ENCODE assay signal across 23 mouse cellular contexts in the genomic region with DNA sequence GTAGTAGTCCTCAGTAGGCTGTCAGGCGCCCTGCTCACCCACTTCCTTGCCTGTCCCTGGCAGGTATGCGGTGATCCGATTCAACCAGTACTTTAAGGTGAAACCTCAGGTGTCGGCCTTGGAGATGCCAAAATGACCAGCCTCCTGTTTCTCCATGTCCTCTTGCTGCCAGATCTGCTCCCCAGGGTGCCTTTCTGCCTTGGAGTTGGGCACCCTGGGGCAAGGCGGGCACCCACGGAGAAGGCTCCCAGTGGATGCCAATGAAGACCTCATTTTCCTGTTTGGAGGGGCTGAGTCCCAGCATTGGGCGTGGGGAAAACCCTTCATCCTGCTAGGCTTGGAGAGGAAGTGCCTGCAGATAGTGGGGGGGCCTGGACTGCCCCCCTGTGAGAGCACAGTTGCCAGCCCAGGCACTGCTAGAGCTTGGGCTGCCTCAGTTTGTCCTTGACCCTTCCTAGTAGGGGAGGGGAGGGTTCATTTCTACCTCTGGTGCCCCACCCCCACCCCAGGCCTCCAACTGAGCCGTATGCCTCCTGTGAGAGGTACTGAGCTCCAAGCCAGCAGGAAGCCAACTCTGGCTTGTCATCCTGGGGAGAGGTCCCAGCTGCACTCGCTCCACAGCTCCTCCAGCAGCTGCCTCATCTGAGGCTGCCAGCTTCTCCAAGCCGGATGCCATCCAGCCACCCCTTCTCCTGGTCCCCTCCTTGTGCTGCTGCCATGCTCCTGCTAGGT. TPM values are rescaled to one million over a fixed set of nuclear protein-coding genes. Genes with fewer than 3 reads are reported as not detected.
DNase-seq lines count a peak whose midpoint lies in the region; ATAC-seq and TF ChIP-seq lines count a peak whose summit lies in the region.
"Had no signal": no experiment of that assay in that cellular context is flagged by ENCODE, and none has a peak within 500 bp of the region (broad histone marks: within the 10 kb centered on the region; RNA-seq: fewer than 3 reads in every experiment).

No protein-coding gene starts in this region.

- no peaks in the 10 kb centered on the region for H3K9me3 ChIP-seq in neural tube, embryonic 13.5 days
- H3K9me3 ChIP-seq: embryonic facial prominence, embryonic 12.5 days; forebrain, embryonic 13.5 days; limb, embryonic 13.5 days had no signal

- no peak for TF ChIP-seq CTCF in heart, adult 2 months (IDR thresholded peaks at IDR 0.05)
- TF ChIP-seq CTCF in kidney, adult 2 months (conservative IDR thresholded peaks at IDR 0.05; ENCODE audit: insufficient read depth, insufficient read length, low read depth, low read length): no peak
- TF ChIP-seq CTCF in olfactory bulb, adult 2 months (IDR thresholded peaks at IDR 0.05; ENCODE audit: insufficient read depth, low read depth, low read length): peak; percentile 31; the same call in 1 of the 2 replicates

- no peaks in the 10 kb centered on the region for H3K36me3 ChIP-seq in heart, adult 2 months (ENCODE audit: control insufficient read depth, insufficient read depth, low read length)
- H3K36me3 ChIP-seq in kidney, adult 2 months (ENCODE audit: control insufficient read depth, insufficient read depth, low read length): no peaks in the 10 kb centered on the region
- H3K36me3 ChIP-seq in neural tube, embryonic 13.5 days: peaks cover 13% of the 10 kb centered on the region

- peaks cover 6% of the 10 kb centered on the region for H3K4me1 ChIP-seq in heart, adult 2 months (ENCODE audit: control insufficient read depth, insufficient read depth, low read length)
- peaks cover 18% of the 10 kb centered on the region; the same call in 1 of the 2 replicates for H3K4me1 ChIP-seq in kidney, adult 2 months (ENCODE audit: control insufficient read depth, insufficient read depth, low read length)
- peaks cover 39% of the 10 kb centered on the region for H3K4me1 ChIP-seq in neural tube, embryonic 13.5 days (replicated peaks)
- peaks cover 20% of the 10 kb centered on the region for H3K4me1 ChIP-seq in olfactory bulb, adult 2 months (ENCODE audit: control insufficient read depth, insufficient read depth, low read length)
- H3K4me1 ChIP-seq: embryonic facial prominence, embryonic 12.5 days; limb, embryonic 13.5 days had no signal

- H3K4me3 ChIP-seq in heart, adult 2 months: no peak overlapping the region
- H3K4me3 ChIP-seq in kidney, adult 2 months (ENCODE audit: insufficient read depth, low read depth, low read length): no peak overlapping the region
- no peak overlapping the region for H3K4me3 ChIP-seq in neural tube, embryonic 13.5 days
- no peak overlapping the region for H3K4me3 ChIP-seq in olfactory bulb, adult 2 months (ENCODE audit: insufficient read depth, low read depth, low read length)
- H3K4me3 ChIP-seq: embryonic facial prominence, embryonic 12.5 days; forebrain, embryonic 13.5 days; left cerebral cortex, adult 2 months; limb, embryonic 13.5 days had no signal

- no peaks in the 10 kb centered on the region for H3K27me3 ChIP-seq in heart, adult 2 months (ENCODE audit: control insufficient read depth, insufficient read depth, low read length)
- no peaks in the 10 kb centered on the region for H3K27me3 ChIP-seq in kidney, adult 2 months (replicated peaks; ENCODE audit: control insufficient read depth, insufficient read depth, low read length)
- H3K27me3 ChIP-seq in neural tube, embryonic 13.5 days: no peaks in the 10 kb centered on the region
- H3K27me3 ChIP-seq: embryonic facial prominence, embryonic 12.5 days; forebrain, embryonic 13.5 days; limb, embryonic 13.5 days had no signal

- no peaks in the 10 kb centered on the region for H3K79me2 ChIP-seq in heart, adult 2 months (replicated peaks; ENCODE audit: control insufficient read depth, insufficient read depth, low read length)

- intact Hi-C loops in heart, adult 2 months (cut with DNase I): no loop called here
- intact Hi-C loops in left cerebral cortex, postnatal 14 days (cut with DNase I): no loop called here

- TF ChIP-seq EP300 in heart, adult 2 months (IDR thresholded peaks at IDR 0.05; ENCODE audit: insufficient read depth, low read depth, low read length): no peak

- no peak overlapping the region for H3K4me2 ChIP-seq in neural tube, embryonic 13.5 days
- H3K4me2 ChIP-seq: embryonic facial prominence, embryonic 12.5 days; forebrain, embryonic 13.5 days; limb, embryonic 13.5 days had no signal

- DNase-seq in heart, adult 2 months: no peak
- DNase-seq in heart, adult 9 months (ENCODE audit: low spot score in 2 of 2): no peak
- DNase-seq in kidney, adult 2 months: peak; percentile 49
- DNase-seq in kidney, adult 9 months: no peak
- no peak for DNase-seq in neural tube, embryonic 10.5 days (ENCODE audit: extremely low spot score, low spot score)
- DNase-seq in left cerebral cortex, postnatal 14 days (ENCODE audit: low spot score in 2 of 2): no peak
- DNase-seq: B cell, adult 2 months; cerebellum, postnatal 25 days; liver, postnatal 0 days; right cerebral cortex, postnatal 14 days; thymus, adult 18-20 months had no signal

- ATAC-seq in neural tube, embryonic 13.5 days (ENCODE audit: low read depth): no peak
- ATAC-seq: forebrain, embryonic 13.5 days; inflammation-experienced regulatory T-cells, adult 6 months; liver, postnatal 0 days had no signal

- H3K9ac ChIP-seq in heart, adult 2 months (ENCODE audit: low read depth, low read length): no peak overlapping the region
- H3K9ac ChIP-seq in neural tube, embryonic 13.5 days: 0 out of 2 replicates have a peak overlapping the region, but pooled peaks have one; percentile 12
- H3K9ac ChIP-seq: embryonic facial prominence, embryonic 12.5 days; forebrain, embryonic 13.5 days; limb, embryonic 13.5 days; liver, postnatal 0 days had no signal

- no peak for TF ChIP-seq POLR2A in heart, adult 2 months (IDR thresholded peaks at IDR 0.05; ENCODE audit: insufficient read depth, low read depth, low read length)
- no peak for TF ChIP-seq POLR2A in kidney, adult 2 months (IDR thresholded peaks at IDR 0.05; ENCODE audit: low read depth, low read length)
- TF ChIP-seq POLR2A in olfactory bulb, adult 2 months (IDR thresholded peaks at IDR 0.05; ENCODE audit: insufficient read depth, low read depth, low read length): no peak

- peak overlapping the region; percentile 15; the same call in 1 of the 2 replicates for H3K27ac ChIP-seq in heart, adult 2 months
- H3K27ac ChIP-seq in kidney, adult 2 months (ENCODE audit: insufficient read depth, low read depth, low read length): peak overlapping the region; percentile 52
- 0 out of 2 replicates have a peak overlapping the region, but pooled peaks have one; percentile 13 for H3K27ac ChIP-seq in neural tube, embryonic 13.5 days (replicated peaks)
- no peak overlapping the region for H3K27ac ChIP-seq in olfactory bulb, adult 2 months (ENCODE audit: insufficient read depth, low read depth, low read length)
- H3K27ac ChIP-seq: embryonic facial prominence, embryonic 12.5 days; forebrain, embryonic 13.5 days; left cerebral cortex, adult 2 months; limb, embryonic 13.5 days had no signal

- whole genome bisulfite sequencing in heart, adult 2 months: 53% methylated on average over 10 of the region's 10 CpGs
- 53% methylated on average over 10 of the region's 10 CpGs for WGBS in kidney, adult 2 months
- WGBS in neural tube, embryonic 13.5 days: 64% methylated on average over 10 of the region's 10 CpGs
- WGBS in olfactory bulb, adult 2 months: 64% methylated on average over 10 of the region's 10 CpGs

RNA-seq across cellular contexts. Expression of a gene that starts 16.0 kb away (rescaled TPM):
- under 1 TPM; 0.29 to 0.93 TPM for total RNA-seq in heart, adult 2 months (2021)
- polyA plus RNA-seq in heart, adult 2 months (2012; rRNA removed): 0.70 and 0.84 TPM in 2 replicates
- polyA plus RNA-seq in kidney, adult 2 months (2012; rRNA removed): 5.4 and 5.6 TPM in 2 replicates
- 10.1 and 10.2 TPM in 2 replicates for polyA plus RNA-seq in neural tube, embryonic 13.5 days (2015; fragmentation: Nextera tagmentation; extraction: Ambion mirVana)
- polyA plus RNA-seq in olfactory bulb, adult 2 months (2012; ENCODE audit: insufficient read depth, insufficient read length, low replicate concordance, missing spikeins): not detected in 2 replicates
- total RNA-seq in left cerebral cortex, postnatal 14 days (2021): 1 to 10 TPM; 6.0 TPM
- total RNA-seq: megakaryocyte, adult 5-6 weeks had no signal
- polyA plus RNA-seq: inflammation-experienced regulatory T-cells, adult 6 months had no signal

RNA-seq across cellular contexts. Expression of a gene that starts 29.1 kb away (rescaled TPM):
- total RNA-seq in heart, adult 2 months (2021): under 1 TPM in 1 of 2 experiments, not detected in 1; 0.14 TPM
- polyA plus RNA-seq in heart, adult 2 months (2012; rRNA removed): 0.23 and 0.41 TPM in 2 replicates
- polyA plus RNA-seq in kidney, adult 2 months (2012; rRNA removed): 187 and 262 TPM in 2 replicates
- 0.20 and 0.37 TPM in 2 replicates for polyA plus RNA-seq in neural tube, embryonic 13.5 days (2015; fragmentation: Nextera tagmentation; extraction: Ambion mirVana)
- polyA plus RNA-seq in olfactory bulb, adult 2 months (2012; ENCODE audit: insufficient read depth, insufficient read length, low replicate concordance, missing spikeins): not detected in 2 replicates
- total RNA-seq in left cerebral cortex, postnatal 14 days (2021): not detected
- total RNA-seq: gastrocnemius, postnatal 4 days; layer of hippocampus, adult 8-10 months; left cerebral cortex, adult 2 months; megakaryocyte, adult 5-6 weeks had no signal
- polyA plus RNA-seq: forebrain, embryonic 13.5 days; inflammation-experienced regulatory T-cells, adult 6 months had no signal

RNA-seq across cellular contexts. Expression of a gene that starts 44.8 kb away (rescaled TPM):
- total RNA-seq in heart, adult 2 months (2021): 10 to 100 TPM; 15.3 to 16.2 TPM
- 24.7 and 28.5 TPM in 2 replicates for polyA plus RNA-seq in heart, adult 2 months (2012; rRNA removed)
- polyA plus RNA-seq in kidney, adult 2 months (2012; rRNA removed): 46.7 and 51.2 TPM in 2 replicates
- 8.8 TPM in 2 replicates for polyA plus RNA-seq in neural tube, embryonic 13.5 days (2015; fragmentation: Nextera tagmentation; extraction: Ambion mirVana)
- not detected in 2 replicates for polyA plus RNA-seq in olfactory bulb, adult 2 months (2012; ENCODE audit: insufficient read depth, insufficient read length, low replicate concordance, missing spikeins)
- total RNA-seq in left cerebral cortex, postnatal 14 days (2021): 1 to 10 TPM; 6.5 to 9.9 TPM
- polyA plus RNA-seq: inflammation-experienced regulatory T-cells, adult 6 months had no signal

RNA-seq across cellular contexts. Expression of a gene that starts 57.7 kb away (rescaled TPM):
- total RNA-seq in heart, adult 2 months (2021): not detected
- not detected in 2 replicates for polyA plus RNA-seq in heart, adult 2 months (2012; rRNA removed)
- polyA plus RNA-seq in kidney, adult 2 months (2012; rRNA removed): not detected in 2 replicates
- not detected in 2 replicates for polyA plus RNA-seq in neural tube, embryonic 13.5 days (2015; fragmentation: Nextera tagmentation; extraction: Ambion mirVana)
- not detected in 2 replicates for polyA plus RNA-seq in olfactory bulb, adult 2 months (2012; ENCODE audit: insufficient read depth, insufficient read length, low replicate concordance, missing spikeins)
- 1 to 10 TPM in 1 of 2 experiments, not detected in 1; 1.8 TPM for total RNA-seq in left cerebral cortex, postnatal 14 days (2021)
- total RNA-seq: ES-E14; gastrocnemius, postnatal 4 days; heart, postnatal 14 days; layer of hippocampus, adult 8-10 months; megakaryocyte, adult 5-6 weeks had no signal
- polyA plus RNA-seq: embryonic facial prominence, embryonic 12.5 days; forebrain, embryonic 13.5 days; inflammation-experienced regulatory T-cells, adult 6 months; limb, embryonic 13.5 days; liver, postnatal 0 days had no signal

Comparison
In these comparisons a context has a peak if more than half of its experiments do, and no peak if none do; other contexts are left out.
1. RNA of a gene that starts 29.1 kb away (polyA plus RNA-seq): 187 to 262 TPM in kidney, adult 2 months; 0.23 to 0.41 TPM in heart, adult 2 months, 0.20 to 0.37 TPM in neural tube, embryonic 13.5 days and not detected in olfactory bulb, adult 2 months; every median in the first group is over 100 times any median in the second.